Mouse (Mus musculus) cerebellum, adult 2 months (tissue): ENCODE results near the gene Eif4e. TPM values are rescaled to one million over a fixed set of nuclear protein-coding genes. Genes with fewer than 3 reads are reported as not detected.

Experiments
- DNase-seq, 2 experiments: peaks; one replicate each; pipeline ENCODE4 v3.0.0; 2021
- H3K27ac ChIP-seq: fragments of 200-500 bp; 2 replicates; pipeline ENCODE4 v1.5.1; 2012; ENCODE audit warnings: low read length, control low read depth, inconsistent platforms; ENCODE audit not compliant: insufficient read depth
- H3K27me3 ChIP-seq: fragments of 200-500 bp; 2 replicates; pipeline ENCODE4 v1.6.1; 2012; ENCODE audit warnings: inconsistent platforms, mild to moderate bottlenecking, low read length, moderate library complexity; ENCODE audit not compliant: control insufficient read depth, insufficient read depth
- H3K4me1 ChIP-seq: fragments of 200-500 bp; 2 replicates; pipeline ENCODE4 v1.6.1; 2011; ENCODE audit warnings: low read length; ENCODE audit not compliant: control insufficient read depth, insufficient read depth
- H3K4me3 ChIP-seq: fragments of 200-500 bp; replicated peaks from 2 replicates; pipeline ENCODE3; 2011; ENCODE audit warnings: mild to moderate bottlenecking, low read depth, low read length, control low read depth; ENCODE audit not compliant: insufficient read depth
- CTCF ChIP-seq: fragments of 200-500 bp; IDR thresholded peaks from 2 replicates; pipeline ENCODE4 v1.5.1; 2011; ENCODE audit warnings: low read depth, mild to moderate bottlenecking, control low read depth, low read length, moderate library complexity, borderline replicate concordance; ENCODE audit not compliant: insufficient read depth
- POLR2A ChIP-seq: fragments of 200-500 bp; IDR thresholded peaks from 2 replicates; pipeline ENCODE4 v1.6.1; 2011; ENCODE audit warnings: low read length, control low read depth, borderline replicate concordance; ENCODE audit not compliant: insufficient read depth
- WGBS: fragments of 180-500 bp; shearing (Covaris S2); methylation state at CpG from one replicate; pipeline ENCODE4 v1.1.7; 2018; 5-methylcytosine and 5-hydroxymethylcytosine counted together
- polyA plus RNA-seq: library from polyadenylated mRNA; depleted of rRNA; stranded (reverse); fragments of >200 nt; gene quantifications from 2 replicates; pipeline ENCODE4 v1.2.3, GENCODE M21; 2012; rRNA removed

Eif4e gene
- polyA plus RNA-seq, 1 experiment: 137 TPM

- no peak for DNase-seq
- H3K27me3 ChIP-seq: no peaks in the 10 kb centered on the region
- 83% methylated on average over 4 of the region's 4 CpGs for WGBS
- H3K4me3 ChIP-seq: no peak overlapping the region
- TF ChIP-seq POLR2A (no peak), CTCF (no peak)
- no peak overlapping the region for H3K27ac ChIP-seq
- no peaks in the 10 kb centered on the region for H3K4me1 ChIP-seq
These were observed 75.1 kb downstream of the Eif4e start for GRCm38 (mm10) chr3:138601076-138601475.

- H3K27me3 ChIP-seq: no peaks in the 10 kb centered on the region
- H3K4me1 ChIP-seq: no peaks in the 10 kb centered on the region
- no peak overlapping the region for H3K4me3 ChIP-seq
- 49% methylated on average over 8 of the region's 8 CpGs for WGBS
- no peak for TF ChIP-seq CTCF
- no peak for TF ChIP-seq POLR2A
- H3K27ac ChIP-seq: no peak overlapping the region
- no peak for DNase-seq
These were observed 79.2 kb downstream of the Eif4e start for GRCm38 (mm10) chr3:138605132-138605531.

- no peak for TF ChIP-seq CTCF
- TF ChIP-seq POLR2A: no peak
- WGBS: 71% methylated on average over 5 of the region's 5 CpGs
- no peaks in the 10 kb centered on the region for H3K27me3 ChIP-seq
- H3K4me1 ChIP-seq: no peaks in the 10 kb centered on the region
- no peak for DNase-seq
- no peak overlapping the region for H3K4me3 ChIP-seq
- no peak overlapping the region for H3K27ac ChIP-seq
These were observed 82.7 kb downstream of the Eif4e start for GRCm38 (mm10) chr3:138608665-138609064.

Other genes starting within 250 kb of the Eif4e start
- not detected in 2 replicates for gene Adh6a, start 212.9 kb upstream of the Eif4e start, polyA plus RNA-seq
- not detected in 2 replicates for gene Adh6b, start 184.4 kb upstream of the Eif4e start, polyA plus RNA-seq
- not detected in 2 replicates for gene Adh4, start 110.7 kb upstream of the Eif4e start, polyA plus RNA-seq
- 84.3 and 84.6 TPM in 2 replicates for gene Adh5, start 83.1 kb upstream of the Eif4e start, polyA plus RNA-seq
- 43.1 and 45.3 TPM in 2 replicates for gene Metap1, start 36.7 kb upstream of the Eif4e start, polyA plus RNA-seq
- 166 TPM in 2 replicates for gene Tspan5, start 216.0 kb downstream of the Eif4e start, polyA plus RNA-seq